Mouse (Mus musculus) T-helper 17 cell (primary cell): ENCODE results near the gene Dtymk.
"Not testable (repeated sequence)": the region's sequence is repeated elsewhere in the genome, so short reads cannot be mapped to it uniquely, and the experiment has no call there.

ENCODE experiments used
- in situ Hi-C, 2 experiments: fragments of 300-600 bp; cut with MboI, MseI; formaldehyde crosslinking; loops; 1 replicate in 1 of 2; 2 replicates in 1 of 2; pipeline ENCODE4 v1.15.1; 2025; ENCODE audit warnings: high pct_unique_total_duplicates in 2 of 2

Dtymk gene

GRCm38 (mm10) chr1:93805221-93805951, 3.7 kb upstream of the Dtymk start:
- in situ Hi-C loops, result no loop called here

GRCm38 (mm10) chr1:93804818-93805217, 3.1 kb upstream of the Dtymk start:
- in situ Hi-C loops, result no loop called here

GRCm38 (mm10) chr1:93803556-93804507, 2.1 kb upstream of the Dtymk start, which contains the start of gene Ing5:
TSS of gene Ing5 (plus strand) at chr1:93803965.
- in situ Hi-C loops, result no loop called here

GRCm38 (mm10) chr1:93802771-93803170, 1.0 kb upstream of the Dtymk start:
- in situ Hi-C loops, result no loop called here

GRCm38 (mm10) chr1:93800670-93801503, 847 bp downstream of the Dtymk start:
- in situ Hi-C loops, result no loop called here

GRCm38 (mm10) chr1:93795886-93796285, 5.8 kb downstream of the Dtymk start:
- in situ Hi-C loops, result no loop called here

GRCm38 (mm10) chr1:93794526-93794925, 7.2 kb downstream of the Dtymk start:
- in situ Hi-C loops, result loop anchor here in 1 of 2 experiments (5.0 kb wide), 1 partner anchor 37 kb away; no protein-coding TSS in a partner anchor

- in situ Hi-C loops, result no loop called here
These were observed 14.8 kb downstream of the Dtymk start for GRCm38 (mm10) chr1:93786912-93787311.

- in situ Hi-C loops, result no loop called here
These were observed 25.0 kb downstream of the Dtymk start for GRCm38 (mm10) chr1:93776686-93777085.

GRCm38 (mm10) chr1:93769901-93770300, 31.8 kb downstream of the Dtymk start:
- in situ Hi-C loops, result no loop called here

GRCm38 (mm10) chr1:93767600-93767999, 34.1 kb downstream of the Dtymk start:
- in situ Hi-C loops, result no loop called here

GRCm38 (mm10) chr1:93764871-93765591, 36.7 kb downstream of the Dtymk start:
- in situ Hi-C loops, result no loop called here

- in situ Hi-C loops, result not testable (repeated sequence)
These were observed 38.2 kb downstream of the Dtymk start for GRCm38 (mm10) chr1:93763531-93763930.

- in situ Hi-C loops, result no loop called here
These were observed 41.7 kb downstream of the Dtymk start for GRCm38 (mm10) chr1:93760076-93760475.

GRCm38 (mm10) chr1:93756154-93756553, 45.6 kb downstream of the Dtymk start:
- in situ Hi-C loops, result loop anchor here in 1 of 2 experiments (5.0 to 10.0 kb wide), 2 partner anchors 36 to 921 kb away; partner anchors contain the start of gene Gpc1

GRCm38 (mm10) chr1:93755618-93756017, 46.1 kb downstream of the Dtymk start:
- in situ Hi-C loops, result loop anchor here in 1 of 2 experiments (5.0 to 10.0 kb wide), 2 partner anchors 37 to 921 kb away; partner anchors contain the start of gene Gpc1

- in situ Hi-C loops, result loop anchor here in 1 of 2 experiments (5.0 to 10.0 kb wide), 2 partner anchors 37 to 920 kb away; partner anchors contain the start of gene Gpc1
These were observed 46.5 kb downstream of the Dtymk start for GRCm38 (mm10) chr1:93755291-93755610.

- in situ Hi-C loops, result loop anchor here in 1 of 2 experiments (5.0 to 10.0 kb wide), 2 partner anchors 38 to 920 kb away; partner anchors contain the start of gene Gpc1
These were observed 47.0 kb downstream of the Dtymk start, which contains the start of gene Thap4 for GRCm38 (mm10) chr1:93754573-93755290. TSS of gene Thap4 (minus strand) at chr1:93754864.

GRCm38 (mm10) chr1:93753911-93754572, 47.7 kb downstream of the Dtymk start:
- in situ Hi-C loops, result loop anchor here in 1 of 2 experiments (10.0 kb wide), 1 partner anchor 919 kb away; the partner anchor contains the start of gene Gpc1
